Mouse (Mus musculus) right cerebral cortex, postnatal 36 days (tissue): ENCODE measurements around the gene Fggy.

ENCODE experiments used
- DNase-seq, 2 experiments: peaks; one replicate each; pipeline ENCODE4 v3.0.0; 2022; ENCODE audit warnings: low spot score in 2 of 2, mixed read lengths in 1 of 2

Fggy gene

GRCm38 (mm10) chr4:95729142-95729826 lies 172.0 kb downstream of the Fggy start:
- no peak for DNase-seq

GRCm38 (mm10) chr4:95731110-95731509 lies 173.8 kb downstream of the Fggy start:
- DNase-seq = no peak

- no peak for DNase-seq
These were observed 176.3 kb downstream of the Fggy start for GRCm38 (mm10) chr4:95733397-95734249.

GRCm38 (mm10) chr4:95735967-95736366 lies 178.7 kb downstream of the Fggy start:
- no peak for DNase-seq

- no peak for DNase-seq
These were observed 179.4 kb downstream of the Fggy start for GRCm38 (mm10) chr4:95736674-95737073.

GRCm38 (mm10) chr4:95738179-95738578 lies 180.9 kb downstream of the Fggy start:
- no peak for DNase-seq

GRCm38 (mm10) chr4:95738725-95739124 lies 181.4 kb downstream of the Fggy start:
- DNase-seq = no peak

GRCm38 (mm10) chr4:95741115-95741734 lies 183.9 kb downstream of the Fggy start:
- DNase-seq = no peak

- peak; percentile 34 to 41 for DNase-seq
These were observed 185.7 kb downstream of the Fggy start for GRCm38 (mm10) chr4:95742986-95743385.

GRCm38 (mm10) chr4:95746954-95747353 lies 189.6 kb downstream of the Fggy start:
- DNase-seq = no peak

- DNase-seq = no peak
These were observed 190.3 kb downstream of the Fggy start for GRCm38 (mm10) chr4:95747415-95748202.

GRCm38 (mm10) chr4:95750186-95750585 lies 192.9 kb downstream of the Fggy start:
- DNase-seq = no peak

GRCm38 (mm10) chr4:95752538-95753188 lies 195.4 kb downstream of the Fggy start:
- no peak for DNase-seq

- no peak for DNase-seq
These were observed 201.9 kb downstream of the Fggy start for GRCm38 (mm10) chr4:95759027-95759731.

GRCm38 (mm10) chr4:95765359-95765758 lies 208.1 kb downstream of the Fggy start:
- no peak for DNase-seq

GRCm38 (mm10) chr4:95770469-95770868 lies 213.2 kb downstream of the Fggy start:
- no peak for DNase-seq

- no peak for DNase-seq
These were observed 214.2 kb downstream of the Fggy start for GRCm38 (mm10) chr4:95771542-95771941.

GRCm38 (mm10) chr4:95771945-95772344 lies 214.6 kb downstream of the Fggy start:
- no peak for DNase-seq

GRCm38 (mm10) chr4:95772663-95773062 lies 215.4 kb downstream of the Fggy start:
- DNase-seq = no peak

GRCm38 (mm10) chr4:95775574-95775973 lies 218.3 kb downstream of the Fggy start:
- no peak for DNase-seq

GRCm38 (mm10) chr4:95777839-95778238 lies 220.5 kb downstream of the Fggy start:
- no peak for DNase-seq
